Mouse (Mus musculus): ENCODE results near the gene Eif4g3.

Eif4g3 gene

DNA sequence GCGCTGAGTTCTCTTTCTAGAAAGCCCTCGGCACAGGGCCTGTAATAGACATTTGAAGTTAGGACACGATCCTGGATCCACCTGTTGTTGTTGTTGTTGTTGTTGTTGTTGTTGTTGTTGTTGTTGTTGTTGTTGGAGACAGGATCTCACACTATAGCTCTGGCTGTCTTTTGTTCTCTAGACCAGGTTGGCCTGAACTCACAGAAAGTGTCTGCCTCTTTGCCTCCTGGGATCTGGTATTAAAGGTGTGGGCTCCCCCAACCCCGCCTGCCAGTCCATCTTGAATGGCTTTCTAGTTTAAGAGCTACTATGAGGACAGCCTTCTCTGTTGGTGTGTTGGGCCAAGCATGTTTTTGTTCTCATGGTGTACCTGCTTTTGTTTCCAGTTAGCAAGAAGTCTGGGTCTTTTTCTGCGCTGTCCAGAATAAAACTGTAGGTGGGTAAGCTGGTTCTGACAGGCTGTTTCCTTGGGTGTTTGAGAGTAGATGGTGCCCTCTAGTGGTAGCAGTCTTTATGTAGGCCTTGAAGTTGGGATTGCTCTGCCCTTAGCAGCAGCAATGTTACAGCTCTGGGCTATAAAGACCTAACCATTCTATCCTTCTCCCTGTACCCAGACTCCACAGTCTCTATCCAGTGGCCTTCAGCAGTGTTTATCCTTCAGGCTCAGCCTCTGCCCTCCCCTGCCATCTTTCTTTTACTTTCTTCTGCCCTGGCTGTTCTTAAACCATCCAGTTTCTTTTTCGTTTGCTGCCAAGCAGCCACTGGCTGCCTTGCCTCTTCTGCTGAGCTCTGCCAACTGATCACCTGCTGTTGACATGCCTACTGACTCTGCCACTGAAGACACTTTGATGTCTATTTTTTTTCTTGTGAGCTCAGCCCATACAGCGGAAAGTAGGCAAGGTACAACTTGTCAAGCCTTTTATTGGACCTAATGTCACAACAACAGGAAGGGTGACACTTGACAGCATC, 114.9 kb downstream of the Eif4g3 start:
- DNase-seq, result peak in 1 of 2 experiments; percentile 27

DNA sequence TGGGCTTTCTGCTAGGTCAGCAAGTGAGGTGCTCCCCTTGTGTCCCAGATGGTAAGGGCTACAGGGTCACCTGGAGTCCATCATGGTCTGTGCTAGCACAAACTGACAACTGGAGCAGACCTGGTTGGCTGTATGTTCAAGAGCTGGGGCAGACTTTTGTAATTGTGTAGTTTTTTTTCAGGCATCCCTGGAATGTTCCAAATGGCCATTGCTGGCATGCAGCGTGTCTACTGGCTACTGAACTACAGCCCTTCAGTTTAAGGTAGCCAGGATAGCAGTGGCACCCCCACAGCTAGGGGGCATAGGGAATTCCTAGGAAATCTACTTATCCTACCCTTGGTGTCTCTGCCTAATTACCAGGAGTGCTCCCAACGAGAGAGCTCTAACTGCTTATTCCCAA, 115.7 kb downstream of the Eif4g3 start:
- no peak for DNase-seq

DNA sequence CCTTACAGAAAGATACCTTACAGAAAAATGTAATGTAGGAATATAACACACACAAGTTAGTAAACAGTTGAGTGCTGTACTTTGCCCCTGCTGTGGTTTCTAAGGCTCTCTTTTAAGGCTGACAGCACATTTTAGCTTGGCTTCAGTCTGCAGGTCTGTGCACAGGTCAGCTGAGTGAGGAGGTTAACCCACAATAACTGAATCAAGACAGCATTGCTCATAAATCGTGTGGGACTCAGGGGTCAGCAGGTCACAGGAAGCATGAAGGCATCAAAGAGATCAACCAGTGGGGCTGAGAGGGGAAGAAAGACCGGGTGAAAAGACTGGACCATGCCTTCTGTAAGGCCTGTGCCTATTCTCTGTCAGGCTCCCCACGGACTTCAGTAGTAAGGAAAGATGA, 116.5 kb downstream of the Eif4g3 start:
- no peak for DNase-seq

DNA sequence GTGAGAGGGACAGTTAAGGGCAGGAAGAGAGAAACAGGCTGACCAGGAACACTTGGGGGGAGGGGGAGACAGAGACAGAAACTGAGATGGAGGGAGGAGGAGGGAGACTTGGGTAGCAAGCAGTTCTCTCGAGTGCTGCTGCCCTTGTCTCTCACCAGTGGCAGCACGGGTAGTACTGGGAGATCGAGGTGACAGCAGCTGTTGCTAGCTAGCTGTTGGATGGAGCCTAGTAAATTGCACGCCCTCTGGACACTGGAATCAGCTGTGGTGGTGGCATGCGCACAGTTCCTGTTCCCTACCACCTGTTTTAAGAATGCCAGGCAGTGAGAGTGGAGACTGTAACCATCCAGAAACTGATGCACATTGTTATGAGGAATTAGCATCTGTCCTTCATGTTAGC, 119.0 kb downstream of the Eif4g3 start:
- DNase-seq, result no peak

DNA sequence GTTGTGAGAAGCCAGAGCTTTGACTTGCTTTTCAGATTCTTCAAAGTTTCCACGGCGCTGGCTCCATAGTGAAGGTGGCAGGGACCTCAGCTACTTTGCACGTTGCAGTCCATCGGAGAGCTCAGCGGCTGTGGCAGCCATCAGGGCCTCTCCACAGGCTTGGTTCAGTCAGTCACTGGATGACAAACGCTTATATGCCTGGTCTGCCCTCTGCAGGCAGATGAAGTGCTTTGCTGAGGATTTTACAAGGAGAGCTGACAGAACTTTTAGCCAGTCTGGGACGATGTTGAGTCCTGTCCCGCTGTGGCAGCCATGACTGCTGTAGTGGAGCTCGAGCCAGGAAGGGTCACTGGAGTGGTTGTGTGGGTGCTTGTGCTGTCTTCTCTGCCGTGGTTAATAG, 126.9 kb downstream of the Eif4g3 start:
- no peak for DNase-seq

DNA sequence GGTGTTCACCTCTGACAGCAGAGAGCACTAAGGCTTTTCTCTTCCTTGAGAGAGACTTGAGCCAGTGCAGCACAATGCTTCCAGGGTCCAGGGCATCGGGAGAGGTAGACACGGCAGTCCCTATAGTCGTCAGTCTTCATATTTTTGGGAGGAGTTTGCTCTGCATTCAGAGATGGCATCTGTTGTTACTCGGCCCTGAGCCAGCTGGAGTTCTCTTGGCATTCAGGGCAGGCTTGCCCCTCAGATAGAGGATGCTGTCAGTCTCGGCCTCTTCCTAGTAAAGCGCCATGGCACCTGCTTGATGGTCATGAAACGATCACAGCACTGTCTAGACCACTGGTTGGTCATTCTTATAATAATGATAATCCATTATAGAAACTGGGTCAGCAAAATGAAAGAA, 131.2 kb downstream of the Eif4g3 start:
- DNase-seq, result no peak

DNA sequence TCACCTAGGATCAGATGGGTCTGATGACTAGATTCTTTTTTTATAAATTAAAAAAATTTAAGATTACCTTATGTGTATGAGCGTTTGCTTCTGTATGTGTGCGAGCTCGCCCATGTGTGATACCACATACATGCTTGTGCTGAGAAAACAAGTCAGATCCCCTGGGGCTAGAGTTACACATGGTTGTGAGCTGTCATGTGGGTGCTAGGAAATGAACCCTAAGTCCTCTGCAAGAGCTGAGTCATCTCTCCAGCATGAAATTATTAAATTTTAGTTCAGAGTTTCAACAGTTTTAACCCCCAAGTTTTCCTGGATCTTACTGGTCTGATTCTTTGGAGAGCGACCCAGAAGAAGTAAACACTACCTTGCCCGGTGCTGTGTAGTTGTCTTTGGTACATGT, 134.5 kb downstream of the Eif4g3 start:
- DNase-seq, result no peak

DNA sequence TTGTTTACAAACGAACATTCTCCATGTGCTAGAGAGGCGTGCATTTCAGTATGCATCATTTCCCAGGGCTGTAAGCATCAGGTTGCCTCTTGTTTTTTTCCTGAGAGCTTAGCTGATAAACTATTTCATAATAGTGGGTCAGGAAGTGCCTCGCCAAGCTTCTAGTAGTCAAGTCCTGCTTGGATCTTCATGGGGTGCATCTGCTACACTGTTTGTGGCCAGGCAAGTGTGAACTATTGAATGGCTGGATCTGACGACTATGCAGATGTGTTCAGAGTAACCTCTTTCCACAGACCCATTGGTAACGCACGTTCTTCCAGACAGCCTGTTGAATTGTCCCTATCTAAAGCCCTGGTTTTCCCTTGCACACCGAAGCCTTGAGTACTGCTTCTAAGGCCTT, 135.0 kb downstream of the Eif4g3 start:
- DNase-seq, result no peak

DNA sequence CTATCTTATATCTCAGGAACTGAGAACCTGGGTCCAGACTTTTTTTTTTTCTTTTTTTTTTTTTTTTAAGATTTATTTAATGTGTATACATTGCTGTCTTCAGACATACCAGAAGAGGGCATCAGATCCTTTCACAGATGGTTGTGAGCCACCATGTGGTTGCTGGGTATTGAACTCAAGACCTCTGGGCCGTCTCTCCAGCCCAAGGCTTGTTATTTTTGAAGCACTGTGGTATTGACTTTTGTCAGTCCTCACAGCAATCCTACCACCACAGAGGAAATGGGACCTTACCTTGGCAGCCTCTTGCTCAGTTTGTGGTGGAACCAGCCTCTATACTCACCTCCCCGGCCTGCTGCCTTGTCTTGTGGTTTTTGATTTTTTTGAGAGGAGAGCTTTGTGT, 137.3 kb downstream of the Eif4g3 start:
- DNase-seq, result no peak

DNA sequence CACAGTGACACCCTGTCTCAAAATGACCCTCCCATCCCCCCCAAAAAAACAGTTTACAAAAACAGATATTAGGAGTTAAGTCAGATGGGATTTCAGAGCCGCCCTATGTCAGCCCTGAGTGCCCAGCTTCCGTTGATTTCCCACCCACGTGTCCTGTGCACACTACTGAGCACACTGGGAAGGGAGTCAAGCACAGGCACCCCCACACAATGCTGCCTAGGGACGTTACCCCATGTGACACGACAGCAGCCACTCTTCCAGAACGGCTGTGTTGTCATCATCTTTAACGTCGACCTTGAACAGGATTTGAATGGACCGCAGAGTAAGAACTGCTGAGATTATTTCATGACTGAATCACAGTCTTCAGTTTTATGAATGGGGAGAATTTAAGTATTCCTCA, 138.4 kb downstream of the Eif4g3 start:
- DNase-seq, result no peak

DNA sequence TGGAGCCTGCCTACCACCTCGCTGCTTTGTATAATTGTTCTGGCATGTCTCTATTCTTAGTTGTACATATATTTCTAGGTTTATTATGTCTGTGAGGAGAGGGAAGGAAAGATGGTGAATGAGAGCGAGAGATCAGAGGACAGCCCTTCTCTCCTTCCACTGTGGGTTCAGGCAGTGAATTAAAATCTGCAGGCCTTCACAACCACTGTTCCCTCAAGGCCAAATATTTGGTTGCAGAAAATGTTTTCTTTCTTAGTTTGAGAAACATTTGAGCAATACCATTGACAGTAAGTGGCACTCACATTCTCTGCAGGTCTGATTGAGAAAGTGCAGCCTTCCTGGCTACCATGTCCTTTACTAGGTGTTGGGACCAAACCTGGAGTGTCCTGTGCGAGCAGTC, 138.9 kb downstream of the Eif4g3 start:
- DNase-seq, result no peak

DNA sequence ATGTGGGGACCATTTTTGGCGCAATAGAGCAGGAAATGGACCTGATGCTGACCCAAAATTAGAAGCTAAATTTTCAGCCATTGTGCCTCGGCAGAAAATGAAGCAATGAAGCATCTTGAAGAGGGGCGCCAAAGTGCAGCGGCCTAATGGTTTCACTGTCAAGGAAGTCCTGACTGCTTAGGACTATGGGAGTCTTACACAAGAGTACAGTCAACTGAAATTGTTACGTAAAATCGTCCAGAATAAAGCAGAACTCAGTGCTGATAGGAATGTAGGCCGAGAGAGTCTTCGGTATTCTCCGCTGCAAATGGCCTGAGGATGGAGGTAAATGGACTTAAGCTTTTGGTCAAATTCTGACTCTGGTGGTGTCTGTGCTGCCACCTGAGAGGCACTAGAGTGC, 140.5 kb downstream of the Eif4g3 start:
- no peak for DNase-seq

DNA sequence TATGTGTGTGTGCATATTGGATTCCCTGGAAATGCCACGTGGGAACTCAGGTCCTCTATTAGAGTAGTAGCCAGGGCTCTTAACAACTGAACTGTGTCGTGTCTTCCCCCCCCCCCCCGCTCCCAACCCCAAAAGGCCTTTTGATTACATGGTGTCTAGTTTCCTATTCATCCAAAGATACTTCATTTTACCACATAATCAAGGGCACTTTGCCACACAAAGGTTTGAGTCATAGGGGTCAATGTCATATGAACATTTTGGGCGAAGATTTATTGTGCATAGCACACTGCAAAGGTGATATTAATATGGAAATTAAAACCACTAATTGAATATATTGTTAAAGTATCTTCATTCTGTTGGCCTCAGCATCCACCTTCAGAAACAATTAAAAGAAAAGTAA, 144.5 kb downstream of the Eif4g3 start:
- DNase-seq, result no peak

DNA sequence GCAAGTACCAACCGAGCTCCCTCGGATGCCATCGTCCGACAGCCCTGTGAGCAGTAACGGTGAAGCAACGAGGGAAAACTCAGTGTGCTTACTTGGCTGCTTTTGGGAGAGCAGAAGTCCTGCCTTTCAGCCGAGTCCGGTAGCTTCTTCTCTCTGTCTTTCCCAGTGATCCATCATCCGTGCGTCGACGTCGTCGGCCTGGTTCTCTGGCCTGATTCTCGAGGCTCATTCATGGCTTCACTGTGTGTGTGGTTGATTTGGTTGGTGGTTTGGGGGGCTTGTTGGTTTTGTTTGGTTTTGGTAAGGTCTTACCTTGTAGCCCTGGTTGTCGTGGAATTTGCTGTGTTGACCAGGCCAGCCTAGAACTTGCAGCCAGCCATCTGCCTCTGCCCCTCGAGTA, 145.0 kb downstream of the Eif4g3 start:
- DNase-seq, result no peak

DNA sequence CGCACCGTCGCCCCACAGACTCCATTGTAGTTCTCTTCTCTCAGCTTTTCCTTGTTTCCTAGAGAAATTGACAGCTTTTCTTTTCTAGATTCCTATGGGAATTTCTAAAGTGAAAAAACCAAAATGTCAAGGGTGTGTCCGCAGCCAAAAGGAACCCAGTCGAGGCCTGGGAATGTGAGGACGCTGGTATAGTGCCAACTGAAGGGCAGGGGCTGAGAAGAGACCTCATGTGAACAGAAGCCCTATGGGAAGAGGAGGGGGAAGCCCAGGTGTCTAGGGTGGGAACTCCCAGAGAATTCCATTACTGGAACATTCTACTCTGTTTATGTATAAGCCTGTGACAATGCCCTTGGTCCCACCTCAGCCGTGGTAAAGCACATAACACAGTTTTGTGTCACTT, 145.4 kb downstream of the Eif4g3 start:
- no peak for DNase-seq

DNA sequence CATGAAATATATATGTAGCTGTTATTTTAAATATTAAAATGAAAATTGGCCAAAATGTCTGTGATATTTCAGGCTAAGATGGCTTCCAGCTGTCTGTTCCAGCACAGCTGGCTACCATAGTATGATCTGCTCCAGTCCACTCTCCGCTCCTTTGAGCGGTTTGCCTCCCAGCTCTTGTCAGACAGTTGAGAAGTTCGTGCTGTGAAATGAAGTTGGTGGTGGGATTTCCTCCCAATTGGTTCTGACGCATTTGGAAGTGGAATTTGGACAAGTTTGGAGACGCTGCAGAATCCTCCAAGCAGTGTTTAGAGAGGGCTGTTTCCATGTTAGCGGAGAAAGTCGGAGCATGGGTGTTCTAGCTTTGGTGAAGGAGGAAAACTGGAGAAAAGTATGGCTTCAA, 148.5 kb downstream of the Eif4g3 start:
- no peak for DNase-seq

DNA sequence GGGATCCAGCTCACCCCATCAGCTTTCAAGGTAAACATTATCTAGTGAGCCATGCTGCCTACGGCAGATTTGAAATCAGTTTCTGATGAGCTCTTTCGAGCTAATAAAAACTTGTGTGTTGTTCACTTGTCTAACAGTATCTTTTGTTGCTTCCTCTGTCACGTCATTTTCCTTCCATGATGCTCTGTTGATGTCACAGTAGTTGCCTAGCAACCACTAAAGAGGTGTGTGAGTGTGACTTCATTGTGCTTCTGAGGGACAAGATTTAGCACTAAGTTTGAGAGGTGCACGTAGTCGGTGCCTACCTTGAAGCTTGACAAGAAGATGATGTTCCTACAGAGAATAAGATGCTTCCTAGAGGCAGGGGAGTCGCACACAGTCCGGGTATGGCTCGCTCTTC, 154.4 kb downstream of the Eif4g3 start:
- DNase-seq, result no peak

DNA sequence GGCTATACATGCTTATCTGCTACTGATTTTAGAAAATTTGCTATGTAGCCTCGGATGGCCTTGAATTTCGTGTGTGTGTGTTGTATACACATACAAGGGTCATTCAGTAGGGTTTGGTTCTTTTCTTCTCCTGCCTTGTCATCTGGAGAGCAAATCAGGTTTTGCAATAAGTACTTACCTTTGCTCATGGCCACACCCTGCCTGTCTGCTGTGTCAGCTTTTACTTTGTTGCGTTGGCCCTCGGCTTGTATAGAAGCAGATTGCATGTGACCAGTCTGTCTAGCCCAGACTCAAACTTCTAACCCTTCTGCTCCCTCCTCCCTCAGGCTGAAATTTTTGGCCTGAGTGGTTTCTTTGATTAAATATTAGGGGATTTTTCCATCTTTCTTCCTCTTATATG, 157.2 kb downstream of the Eif4g3 start:
- no peak for DNase-seq

DNA sequence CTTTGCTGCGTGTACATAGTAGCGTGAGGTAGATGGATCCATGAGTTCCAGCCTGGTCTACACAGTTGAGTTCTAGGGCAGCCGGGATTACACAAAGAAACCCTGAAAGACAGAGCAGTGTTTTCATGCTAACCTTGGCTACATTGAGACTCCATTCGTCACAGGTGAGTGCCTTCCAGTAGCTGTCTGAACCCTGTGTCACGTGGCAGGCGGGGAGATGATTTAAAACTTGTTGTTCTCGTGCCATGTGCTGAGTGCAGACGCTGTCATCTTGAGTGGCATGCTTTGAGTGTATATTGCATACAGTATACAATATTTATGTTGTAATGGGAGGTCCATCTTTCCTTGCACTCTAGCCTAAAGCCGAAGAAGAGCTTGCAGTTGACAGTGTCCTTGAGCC, 158.4 kb downstream of the Eif4g3 start:
- DNase-seq, result no peak

DNA sequence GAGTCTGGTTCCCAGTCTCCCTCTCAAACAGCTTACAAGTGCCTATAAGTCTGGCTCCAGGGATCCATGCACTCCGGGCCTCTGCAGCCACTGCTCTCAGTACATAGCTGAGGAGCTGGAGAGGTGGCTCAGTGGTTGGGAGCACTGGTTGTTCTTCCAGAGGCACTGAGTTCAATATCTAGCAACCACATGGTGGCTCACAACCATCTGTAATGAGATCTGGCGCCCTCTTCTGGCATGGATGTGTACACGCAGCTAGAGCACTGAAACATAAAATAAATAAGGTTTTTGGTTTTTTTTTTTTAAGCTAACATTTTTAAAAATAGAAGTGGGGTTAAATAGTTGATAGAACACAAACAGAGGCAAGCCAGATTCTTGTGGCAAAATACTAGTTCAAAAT, 161.2 kb downstream of the Eif4g3 start:
- DNase-seq, result peak in 1 of 2 experiments; percentile 40

DNA sequence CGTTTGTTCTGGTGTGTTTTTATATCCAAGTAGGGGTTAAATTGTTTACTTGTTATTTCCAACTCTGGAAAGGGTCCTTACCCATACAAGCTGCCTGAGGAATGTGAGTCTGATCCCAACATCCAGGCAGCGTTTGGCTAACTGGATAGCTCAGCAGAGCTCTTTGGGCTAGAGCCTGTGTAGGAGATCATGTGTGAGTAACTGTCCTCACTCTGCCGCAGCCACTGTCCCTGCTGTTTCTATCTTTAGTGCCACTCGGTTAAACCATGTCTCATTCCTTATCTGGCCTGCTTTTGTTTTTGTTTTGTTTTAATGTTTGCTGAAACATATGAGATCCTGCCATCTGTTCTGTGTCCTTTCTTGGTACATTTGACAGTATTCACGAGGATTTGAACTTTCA, 168.1 kb downstream of the Eif4g3 start:
- no peak for DNase-seq

DNA sequence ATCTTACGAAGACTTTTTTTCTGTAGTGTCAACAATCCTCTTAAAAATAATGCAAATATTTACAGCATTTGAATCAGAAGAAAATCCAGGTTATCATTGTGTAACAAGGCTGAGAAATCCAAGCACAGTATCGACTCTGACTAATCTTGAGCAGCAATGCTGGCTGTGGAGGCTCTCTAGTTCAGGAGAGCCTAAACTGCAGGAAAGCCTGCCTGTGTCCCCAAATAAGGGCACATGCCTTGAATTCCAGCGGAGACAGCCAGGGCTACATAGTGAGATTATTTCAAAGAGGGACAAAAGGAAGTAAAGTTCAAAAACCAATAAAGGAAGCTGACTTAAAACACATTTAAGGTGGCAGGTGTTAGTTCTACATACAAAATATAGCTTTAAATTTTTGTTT, 168.7 kb downstream of the Eif4g3 start:
- no peak for DNase-seq

DNA sequence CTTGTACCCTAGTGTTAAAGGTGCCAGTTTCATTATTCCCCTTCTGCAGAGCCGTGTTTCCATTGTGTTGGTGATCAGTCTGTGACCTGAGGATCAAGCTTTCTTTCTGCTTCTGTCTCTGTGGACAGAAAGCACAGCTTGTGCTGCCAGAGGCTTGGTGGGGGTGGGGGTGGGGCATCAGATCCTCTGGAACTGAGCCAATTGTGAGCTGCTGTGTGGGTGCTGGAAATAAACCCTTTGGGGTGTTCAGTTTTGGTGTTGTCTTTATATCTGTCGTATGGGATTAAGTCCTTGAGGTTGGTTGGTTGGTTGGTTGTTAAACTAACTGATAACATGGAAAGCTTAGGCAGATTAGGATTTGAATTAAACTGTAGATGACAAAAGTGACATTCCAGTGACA, 171.0 kb downstream of the Eif4g3 start:
- no peak for DNase-seq

DNA sequence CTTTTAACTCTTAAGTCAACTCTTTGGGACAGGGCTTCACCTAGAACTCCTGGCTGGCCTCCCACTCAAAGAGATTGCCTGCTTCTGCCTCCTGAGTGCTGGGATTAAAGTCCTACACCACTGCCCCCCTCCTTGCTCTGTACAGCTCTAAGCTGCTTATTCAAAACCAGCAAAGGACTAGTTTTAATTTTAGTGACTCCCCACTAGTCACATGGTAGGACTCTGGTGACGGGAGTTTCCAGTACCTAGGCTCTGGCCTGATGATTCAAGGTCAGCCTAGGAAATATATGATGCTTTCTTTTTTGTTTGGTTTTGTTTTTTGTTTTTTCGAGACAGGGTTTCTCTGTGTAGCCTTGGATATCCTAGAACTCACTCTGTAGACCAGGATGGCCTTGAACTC, 172.0 kb downstream of the Eif4g3 start:
- DNase-seq, result no peak

DNA sequence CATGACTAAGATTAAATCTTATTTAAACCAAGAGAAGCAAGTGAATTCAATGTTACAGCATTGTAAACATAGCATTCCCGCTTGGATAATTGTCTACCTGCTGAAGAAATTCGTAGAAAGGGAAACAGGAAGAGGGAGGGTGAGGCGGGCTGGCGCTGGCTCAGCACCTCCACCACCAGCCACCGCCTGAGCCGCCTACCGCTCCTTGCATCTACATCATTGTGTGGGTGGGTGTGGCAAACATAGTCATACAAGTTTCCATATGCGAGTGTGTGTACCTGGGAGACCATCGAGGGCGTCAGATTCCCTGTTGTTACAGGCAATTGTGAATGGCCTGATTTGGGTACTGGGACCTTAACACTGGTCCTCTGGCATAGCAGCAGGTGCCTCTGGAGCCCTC, 173.7 kb downstream of the Eif4g3 start:
- DNase-seq, result no peak
